Mouse (Mus musculus) adrenal gland, adult 8-10 months (tissue): Measurements from ENCODE around the gene Ubl4a. TPM values are rescaled to one million over a fixed set of nuclear protein-coding genes. Genes with fewer than 3 reads are reported as not detected.
A peak's percentile ranks its signal among the peaks of the same experiment; 100 is the strongest.
"Not testable (repeated sequence)": the region's sequence is repeated elsewhere in the genome, so short reads cannot be mapped to it uniquely, and the experiment has no call there.

Source experiments
- DNase-seq: peaks from one replicate; pipeline ENCODE4 v3.0.0; 2022
- total RNA-seq, 4 experiments: library from RNA; stranded (reverse); gene quantifications; 2 replicates each; pipeline ENCODE4 v1.2.4; 2022

Gene Ubl4a
- total RNA-seq: 10 to 100 TPM; 65.7 to 68.0 (median 66.7) TPM

- peak; percentile 87 for DNase-seq
Observed at GRCm38 (mm10) chrX:74372888-74373549, at the start of gene Ubl4a, which contains the start of gene Slc10a3. Ubl4a (minus strand) TSS chrX:74373218. Slc10a3 (minus strand) TSS chrX:74373349.

- DNase-seq: no peak
Observed at GRCm38 (mm10) chrX:74413377-74413776, 40.4 kb upstream of the Ubl4a start.

GRCm38 (mm10) chrX:74408340-74408739 lies 35.3 kb upstream of the Ubl4a start:
- DNase-seq: no peak

GRCm38 (mm10) chrX:74400136-74400535 lies 27.1 kb upstream of the Ubl4a start:
- DNase-seq: no peak

GRCm38 (mm10) chrX:74392535-74393443 lies 19.8 kb upstream of the Ubl4a start, which contains the start of the genes Fam3a and Ikbkg:
Fam3a (minus strand) TSS chrX:74393272.
Ikbkg (plus strand) TSS chrX:74393290.
- DNase-seq: peak; percentile 81

- no peak for DNase-seq
Observed at GRCm38 (mm10) chrX:74388153-74388552, 15.1 kb upstream of the Ubl4a start.

GRCm38 (mm10) chrX:74384451-74384850 lies 11.4 kb upstream of the Ubl4a start:
- DNase-seq: no peak

GRCm38 (mm10) chrX:74368209-74368909 lies 4.7 kb downstream of the Ubl4a start:
- peak; percentile 56 for DNase-seq

- DNase-seq: no peak
Observed at GRCm38 (mm10) chrX:74367512-74367911, 5.5 kb downstream of the Ubl4a start.

- no peak for DNase-seq
Observed at GRCm38 (mm10) chrX:74359171-74359570, 13.8 kb downstream of the Ubl4a start.

GRCm38 (mm10) chrX:74357069-74357468 lies 15.9 kb downstream of the Ubl4a start:
- DNase-seq: not testable (repeated sequence)

- DNase-seq: peak; percentile 73
Observed at GRCm38 (mm10) chrX:74353467-74353770, 19.6 kb downstream of the Ubl4a start, which contains the start of gene Lage3. Lage3 (minus strand) TSS chrX:74353618.

GRCm38 (mm10) chrX:74352645-74353466 lies 20.2 kb downstream of the Ubl4a start:
- no peak for DNase-seq

GRCm38 (mm10) chrX:74330166-74330930 lies 42.7 kb downstream of the Ubl4a start:
- DNase-seq: no peak

GRCm38 (mm10) chrX:74329215-74329671 lies 43.8 kb downstream of the Ubl4a start:
- DNase-seq: no peak

GRCm38 (mm10) chrX:74328725-74329161 lies 44.3 kb downstream of the Ubl4a start, which contains the start of gene Plxna3:
Plxna3 (plus strand) TSS chrX:74329066.
- DNase-seq: peak; percentile 47
